Mouse (Mus musculus) retina, embryonic 14.5 days (tissue): ENCODE measurements around the gene Zfp316.

Experiments
- DNase-seq: peaks from one replicate; pipeline ENCODE4 v3.0.0-alpha.2; 2015; ENCODE audit warnings: low spot score

The Zfp316 gene

DNA sequence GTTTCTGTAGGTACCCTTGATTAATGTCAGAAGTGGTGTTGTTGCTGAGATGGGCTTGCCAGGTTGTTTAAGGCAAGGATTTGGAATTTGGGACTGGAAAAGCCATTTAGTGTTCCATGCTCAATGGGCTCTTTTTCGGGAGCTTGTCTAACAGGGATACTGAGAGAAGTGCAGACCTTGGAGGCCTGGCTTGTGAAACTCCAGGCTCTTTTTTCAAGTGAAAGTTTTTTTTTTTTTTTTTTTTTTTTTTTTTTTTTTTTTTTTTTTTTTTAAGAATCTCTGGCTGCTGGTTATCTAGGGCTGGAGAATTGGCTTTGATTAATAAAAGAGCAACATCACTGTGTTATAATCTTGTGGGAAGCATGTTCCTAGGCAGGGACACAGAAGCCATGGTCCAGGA, 47.5 kb downstream of the Zfp316 start:
- DNase-seq: no peak

DNA sequence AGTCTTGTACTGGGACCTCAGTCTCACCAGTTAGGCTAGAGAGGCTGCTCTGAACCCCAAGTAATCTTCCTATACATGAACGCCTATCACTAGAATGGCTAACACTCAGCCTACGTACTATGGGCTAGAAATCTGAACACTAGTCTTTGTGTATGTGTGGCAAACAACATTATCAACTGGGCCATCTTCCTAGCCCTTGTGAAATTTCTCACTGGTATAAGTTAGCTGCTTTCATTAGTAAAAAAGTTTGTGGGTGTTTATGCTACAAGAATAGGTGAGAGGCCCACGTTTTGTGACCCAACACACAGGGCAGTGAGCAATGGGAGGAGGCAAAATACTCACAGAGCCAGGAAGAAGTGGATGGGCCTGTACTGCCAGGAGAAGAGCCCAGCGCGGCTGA, 48.8 kb downstream of the Zfp316 start:
- DNase-seq: no peak

GRCm38 (mm10) chr5:143213832-143214231, 56.0 kb downstream of the Zfp316 start:
- DNase-seq: no peak

DNA sequence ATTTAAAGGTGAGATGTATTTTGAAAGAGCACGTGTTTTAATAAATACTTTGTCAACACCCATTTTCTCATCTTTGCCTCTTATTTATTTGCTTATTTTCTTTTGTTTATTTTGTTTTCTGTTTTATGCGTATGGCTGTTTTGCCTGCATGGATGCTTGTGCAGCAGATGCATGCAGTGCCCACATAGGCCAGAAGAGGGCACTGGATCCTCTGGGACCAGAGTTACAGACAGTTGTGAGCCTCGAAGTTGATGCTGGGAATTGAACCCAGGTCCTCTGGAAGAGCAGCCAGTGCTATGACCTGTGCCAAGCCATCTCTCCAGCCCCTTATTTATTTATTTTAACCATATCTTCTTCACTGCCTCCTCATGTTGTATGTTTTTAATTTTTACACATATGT, 64.8 kb downstream of the Zfp316 start:
- DNase-seq: no peak
